Mouse (Mus musculus) heart, embryonic 14.5 days (tissue): ENCODE measurements around the gene Mapk8ip3. TPM values are rescaled to one million over a fixed set of nuclear protein-coding genes. Genes with fewer than 3 reads are reported as not detected.

Experiments used
- ATAC-seq: fragments of 200-750 bp; cut with Nextera tagmentation; 2 replicates; pipeline ENCODE4 v1.8.0; 2017; ENCODE audit warnings: low read depth, moderate TSS enrichment; ENCODE audit not compliant: insufficient number of reproducible peaks, insufficient read depth, low FRiP score
- H3K27ac ChIP-seq, 2 experiments: fragments of 200-500 bp in 1 of 2; fragments of 300-500 bp in 1 of 2; sonication (generic) in 1 of 2; replicated peaks in 1 of 2; 2 replicates each; pipeline ENCODE4 v1.5.1; 2012 to 2014; ENCODE audit warnings: low read depth in 2 of 2, low read length in 2 of 2, control low read depth in 1 of 2, mild to moderate bottlenecking in 1 of 2, mixed read lengths in 1 of 2; ENCODE audit not compliant: control insufficient read depth in 1 of 2, insufficient read depth in 1 of 2
- H3K27me3 ChIP-seq: fragments of 300-500 bp; sonication (generic); 2 replicates; pipeline ENCODE4 v1.6.1; 2014; ENCODE audit warnings: mild to moderate bottlenecking, low read length, control low read depth; ENCODE audit not compliant: control insufficient read depth, insufficient read depth
- H3K36me3 ChIP-seq: fragments of 300-500 bp; sonication (generic); 2 replicates; pipeline ENCODE4 v1.6.1; 2014; ENCODE audit warnings: mild to moderate bottlenecking, control low read depth, low read length, mixed read lengths; ENCODE audit not compliant: control insufficient read depth, insufficient read depth
- H3K4me1 ChIP-seq, 2 experiments: fragments of 200-500 bp in 1 of 2; fragments of 300-500 bp in 1 of 2; sonication (generic) in 1 of 2; 2 replicates each; pipeline ENCODE4 v1.6.1; 2012 to 2014; ENCODE audit warnings: low read length in 2 of 2, control low read depth in 1 of 2, mixed read lengths in 1 of 2; ENCODE audit not compliant: control insufficient read depth in 2 of 2, insufficient read depth in 2 of 2
- H3K4me2 ChIP-seq: fragments of 300-500 bp; sonication (generic); 2 replicates; pipeline ENCODE4 v1.6.1; 2014; ENCODE audit warnings: mild to moderate bottlenecking, low read length
- H3K4me3 ChIP-seq, 2 experiments: fragments of 200-500 bp in 1 of 2; fragments of 300-500 bp in 1 of 2; sonication (generic) in 1 of 2; 2 replicates each; pipeline ENCODE4 v1.5.1; 2012 to 2014; ENCODE audit warnings: low read length in 2 of 2, mild to moderate bottlenecking in 2 of 2, control low read depth in 1 of 2, low read depth in 1 of 2, moderate library complexity in 1 of 2; ENCODE audit not compliant: control insufficient read depth in 1 of 2, insufficient read depth in 1 of 2
- H3K9ac ChIP-seq: fragments of 300-500 bp; sonication (generic); 2 replicates; pipeline ENCODE4 v1.6.1; 2014; ENCODE audit warnings: mild to moderate bottlenecking, low read length
- H3K9me3 ChIP-seq: fragments of 300-500 bp; sonication (generic); 2 replicates; pipeline ENCODE4 v1.6.1; 2016; ENCODE audit warnings: low read length, control low read depth; ENCODE audit not compliant: control insufficient read depth
- WGBS: fragments of 180-500 bp; shearing (Covaris S2); extraction: QIAGEN DNeasy Blood & Tissue Kit; methylation state at CpG from one replicate; pipeline ENCODE4 v1.1.7; 2014; 5-methylcytosine and 5-hydroxymethylcytosine counted together
- polyA plus RNA-seq: library from polyadenylated mRNA; unstranded; fragments of >200 nt; fragmentation: Nextera tagmentation; extraction: Ambion mirVana; gene quantifications from 2 replicates; pipeline ENCODE4 v1.2.1, GENCODE M21; 2014

Mapk8ip3 gene
- polyA plus RNA-seq, 1 experiment from 2014 or later = 27.8 TPM

- Histone ChIP-seq H3K27me3 (no peaks in the 10 kb centered on the region), H3K4me2 (no peak overlapping the region), H3K4me1 (peaks cover 7 to 28% of the 10 kb centered on the region in 2 experiments), H3K4me3 (no peak overlapping the region), H3K36me3 (peaks cover 81% of the 10 kb centered on the region), H3K27ac (no peak overlapping the region), H3K9ac (no peak overlapping the region), H3K9me3 (no peaks in the 10 kb centered on the region)
- WGBS = 96% methylated on average over 6 of the region's 6 CpGs
- no peak for ATAC-seq
These were observed 36.8 kb downstream of the Mapk8ip3 start for GRCm38 (mm10) chr17:24900014-24900413.

GRCm38 (mm10) chr17:24899153-24899552 lies 37.6 kb downstream of the Mapk8ip3 start:
- no peak overlapping the region for H3K4me3 ChIP-seq
- H3K36me3 ChIP-seq = peaks cover 73% of the 10 kb centered on the region
- H3K9ac ChIP-seq = no peak overlapping the region
- H3K9me3 ChIP-seq = no peaks in the 10 kb centered on the region
- H3K4me2 ChIP-seq = no peak overlapping the region
- H3K27ac ChIP-seq = peak overlapping the region in 1 of 2 experiments; percentile 28; a peak in 1 of 4 replicates
- ATAC-seq = 0 out of 2 replicates have a peak, but pooled peaks have one; percentile 11
- peaks cover 10 to 31% of the 10 kb centered on the region in 2 experiments for H3K4me1 ChIP-seq
- WGBS = 59% methylated on average over 5 of the region's 5 CpGs
- H3K27me3 ChIP-seq = no peaks in the 10 kb centered on the region

GRCm38 (mm10) chr17:24898041-24898854 lies 38.5 kb downstream of the Mapk8ip3 start:
- 79% methylated on average over 4 of the region's 4 CpGs for WGBS
- H3K27ac ChIP-seq = peak overlapping the region in 1 of 2 experiments; percentile 28; a peak in 1 of 4 replicates
- peaks cover 13 to 36% of the 10 kb centered on the region in 2 experiments for H3K4me1 ChIP-seq
- ATAC-seq = no peak
- H3K9me3 ChIP-seq = no peaks in the 10 kb centered on the region
- no peaks in the 10 kb centered on the region for H3K27me3 ChIP-seq
- H3K4me2 ChIP-seq = no peak overlapping the region
- peaks cover 70% of the 10 kb centered on the region for H3K36me3 ChIP-seq
- H3K9ac ChIP-seq = no peak overlapping the region; the same call in 1 of the 2 replicates
- no peak overlapping the region for H3K4me3 ChIP-seq

- Histone ChIP-seq H3K9ac (no peak overlapping the region; the same call in 1 of the 2 replicates), H3K4me1 (peaks cover 13 to 36% of the 10 kb centered on the region in 2 experiments), H3K9me3 (no peaks in the 10 kb centered on the region), H3K4me2 (peak overlapping the region; percentile 72; the same call in 1 of the 2 replicates), H3K36me3 (peaks cover 70% of the 10 kb centered on the region), H3K4me3 (no peak overlapping the region; a peak in 1 of 4 replicates), H3K27me3 (no peaks in the 10 kb centered on the region), H3K27ac (no peak overlapping the region)
- no peak for ATAC-seq
- 75% methylated on average over 4 of the region's 4 CpGs for WGBS
These were observed 39.2 kb downstream of the Mapk8ip3 start for GRCm38 (mm10) chr17:24897600-24897999.

- H3K4me2 ChIP-seq = peak overlapping the region; percentile 72
- peak overlapping the region; percentile 69 to 81 for H3K4me3 ChIP-seq
- peaks cover 13 to 36% of the 10 kb centered on the region in 2 experiments for H3K4me1 ChIP-seq
- peak overlapping the region; percentile 91 for H3K9ac ChIP-seq
- H3K27ac ChIP-seq = 0 out of 4 replicates have a peak overlapping the region, but pooled peaks of 1 of the 2 experiments have one; percentile 84
- no peaks in the 10 kb centered on the region for H3K27me3 ChIP-seq
- WGBS = 50% methylated on average over 11 of the region's 11 CpGs
- no peaks in the 10 kb centered on the region for H3K9me3 ChIP-seq
- no peak for ATAC-seq
- peaks cover 70% of the 10 kb centered on the region for H3K36me3 ChIP-seq
These were observed 39.8 kb downstream of the Mapk8ip3 start for GRCm38 (mm10) chr17:24896993-24897269.

- Histone ChIP-seq H3K27ac (peak within 1 kb of the TSS; percentile 75 to 84), H3K4me1 (peaks cover 13 to 36% of the 10 kb centered on the region in 2 experiments), H3K9me3 (no peaks in the 10 kb centered on the region), H3K4me2 (peak within 1 kb of the TSS; percentile 72), H3K36me3 (peaks cover 70% of the 10 kb centered on the region), H3K9ac (peak within 1 kb of the TSS; percentile 91), H3K4me3 (peak within 1 kb of the TSS; percentile 69 to 81), H3K27me3 (no peaks in the 10 kb centered on the region)
- 1% methylated on average over 50 of the region's 50 CpGs for WGBS
- ATAC-seq = peak; percentile 45; the same call in 1 of the 2 replicates
These were observed 40.4 kb downstream of the Mapk8ip3 start, which contains the start of gene Nme3 for GRCm38 (mm10) chr17:24896241-24896992. Gene Nme3 (plus strand): TSS chr17:24896500.

GRCm38 (mm10) chr17:24895571-24896240 lies 41.1 kb downstream of the Mapk8ip3 start:
- H3K27ac ChIP-seq = peak overlapping the region; percentile 75 to 84
- no peak; the same call in 1 of the 2 replicates for ATAC-seq
- peak overlapping the region; percentile 72 for H3K4me2 ChIP-seq
- peak overlapping the region; percentile 91 for H3K9ac ChIP-seq
- WGBS = 14% methylated on average over 23 of the region's 23 CpGs
- no peaks in the 10 kb centered on the region for H3K9me3 ChIP-seq
- no peaks in the 10 kb centered on the region for H3K27me3 ChIP-seq
- peaks cover 13 to 36% of the 10 kb centered on the region in 2 experiments for H3K4me1 ChIP-seq
- H3K36me3 ChIP-seq = peaks cover 70% of the 10 kb centered on the region
- peak overlapping the region; percentile 69 to 81 for H3K4me3 ChIP-seq
